Comparison of ENCODE assay signal across 9 mouse cellular contexts in the genomic region with DNA sequence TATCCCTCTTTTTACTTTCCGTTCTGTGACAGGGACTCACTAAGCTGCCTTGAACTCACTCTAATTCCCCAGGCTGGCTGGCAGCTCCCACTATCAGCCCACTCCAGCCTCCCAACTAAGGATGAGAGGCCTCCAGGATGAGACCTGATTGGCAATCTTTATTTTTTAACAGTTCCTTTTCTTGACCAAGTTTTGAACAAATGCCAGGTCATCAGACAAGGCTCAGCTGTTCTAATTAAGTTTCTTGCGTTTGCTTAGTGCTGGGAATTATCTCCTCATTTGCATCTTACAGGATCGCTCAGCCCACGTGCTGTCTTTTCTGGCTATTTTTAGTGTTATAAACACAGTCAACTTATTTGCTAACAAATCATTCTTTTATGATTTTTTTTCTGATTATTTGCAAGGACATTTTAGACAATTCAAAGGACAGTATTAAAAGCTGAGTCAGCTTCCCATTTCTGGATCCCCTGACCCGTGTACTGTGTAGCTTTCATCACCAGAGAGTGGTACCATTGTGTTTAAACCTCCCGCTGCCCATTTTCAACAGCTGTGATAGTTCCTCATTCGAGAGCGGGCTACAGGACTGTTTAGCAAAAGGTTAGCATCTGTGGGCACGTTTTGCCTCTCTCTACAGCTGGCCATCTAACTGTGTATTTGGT. TPM values are rescaled to one million over a fixed set of nuclear protein-coding genes. Genes with fewer than 3 reads are reported as not detected.
DNase-seq lines count a peak whose midpoint lies in the region; ATAC-seq and TF ChIP-seq lines count a peak whose summit lies in the region.
"Had no signal": no experiment of that assay in that cellular context is flagged by ENCODE, and none has a peak within 500 bp of the region (broad histone marks: within the 10 kb centered on the region; RNA-seq: fewer than 3 reads in every experiment).

No protein-coding gene starts in this region.

- no peak for TF ChIP-seq POLR2A in CH12.LX (IDR thresholded peaks at IDR 0.05; ENCODE audit: low read depth, low read length)

- TF ChIP-seq RAD21 in CH12.LX (IDR thresholded peaks at IDR 0.05; ENCODE audit: low read depth, low read length) = no peak

- in situ Hi-C loops in CH12.LX (cut with MboI; ENCODE audit: low pct_ligation_motif_present, low pct_unique_long_range_greater_than_20kb, low sequenced_read_pairs) = no loop called here

- ATAC-seq in frontal cortex, adult (ENCODE audit: low TSS enrichment) = peak; percentile 65
- peak; percentile 80 for ATAC-seq in forebrain, embryonic 15.5 days (replicated peaks)
- ATAC-seq in midbrain, embryonic 15.5 days (replicated peaks) = peak; percentile 50; the same call in 1 of the 2 replicates

- peaks cover 8 to 26% of the 10 kb centered on the region in 2 experiments for H3K4me1 ChIP-seq in CH12.LX (ENCODE audit: control insufficient read depth in 1 of 2, insufficient read depth in 2 of 2)
- peaks cover 12% of the 10 kb centered on the region for H3K4me1 ChIP-seq in forebrain, embryonic 15.5 days
- peaks cover 9% of the 10 kb centered on the region; the same call in 1 of the 2 replicates for H3K4me1 ChIP-seq in midbrain, embryonic 15.5 days

- dilution Hi-C loops in CH12.LX (cut with MboI; ENCODE audit: extremely low pct_ligation_motif_present, extremely low pct_unique_long_range_greater_than_20kb, low sequenced_read_pairs) = no loop called here

- H3K4me2 ChIP-seq in CH12.LX (ENCODE audit: insufficient read depth, low read depth, poor library complexity, severe bottlenecking) = no peak overlapping the region; the same call in 1 of the 2 replicates
- H3K4me2 ChIP-seq in forebrain, embryonic 15.5 days (replicated peaks) = 0 out of 2 replicates have a peak overlapping the region, but pooled peaks have one; percentile 0
- no peak overlapping the region for H3K4me2 ChIP-seq in midbrain, embryonic 15.5 days

- WGBS in forebrain, embryonic 15.5 days = 8% methylated on average over 9 of the region's 9 CpGs
- 27% methylated on average over 9 of the region's 9 CpGs for WGBS in midbrain, embryonic 15.5 days

- H3K27me3 ChIP-seq in CH12.LX (replicated peaks) = no peaks in the 10 kb centered on the region
- no peaks in the 10 kb centered on the region for H3K27me3 ChIP-seq in forebrain, embryonic 15.5 days
- no peaks in the 10 kb centered on the region for H3K27me3 ChIP-seq in midbrain, embryonic 15.5 days (replicated peaks)

- no peaks in the 10 kb centered on the region for H3K36me3 ChIP-seq in CH12.LX (replicated peaks in 1 of 2; ENCODE audit: control insufficient read depth in 1 of 2, insufficient read depth in 1 of 2, low read length in 1 of 2)
- no peaks in the 10 kb centered on the region for H3K36me3 ChIP-seq in forebrain, embryonic 15.5 days
- no peaks in the 10 kb centered on the region for H3K36me3 ChIP-seq in midbrain, embryonic 15.5 days (replicated peaks)

- H3K9me3 ChIP-seq in CH12.LX (replicated peaks; ENCODE audit: low read length) = no peaks in the 10 kb centered on the region
- H3K9me3 ChIP-seq in forebrain, embryonic 15.5 days = no peaks in the 10 kb centered on the region
- no peaks in the 10 kb centered on the region for H3K9me3 ChIP-seq in midbrain, embryonic 15.5 days

- H3K9ac ChIP-seq in CH12.LX (ENCODE audit: insufficient read depth, low read depth) = no peak overlapping the region
- H3K9ac ChIP-seq in forebrain, embryonic 15.5 days (replicated peaks) = no peak overlapping the region
- no peak overlapping the region for H3K9ac ChIP-seq in midbrain, embryonic 15.5 days

- no peak for TF ChIP-seq EP300 in CH12.LX (IDR thresholded peaks at IDR 0.05; ENCODE audit: low read length)

- H3K4me3 ChIP-seq in CH12.LX (replicated peaks in 1 of 3; ENCODE audit: low read depth in 2 of 3, low read length in 2 of 3, poor library complexity in 1 of 3) = no peak overlapping the region
- H3K4me3 ChIP-seq in forebrain, embryonic 15.5 days = no peak overlapping the region
- H3K4me3 ChIP-seq in midbrain, embryonic 15.5 days = no peak overlapping the region

- DNase-seq in frontal cortex, postnatal 14 days (ENCODE audit: low spot score in 2 of 2) = no peak
- no peak for DNase-seq in CH12.LX (ENCODE audit: extremely low read depth)
- no peak for DNase-seq in thymus, adult 18-20 months
- DNase-seq in cerebellum, postnatal 25 days = no peak
- no peak for DNase-seq in layer of hippocampus, postnatal 25 days (ENCODE audit: extremely low spot score in 1 of 2, low spot score in 1 of 2)
- DNase-seq: lung, adult 18-20 months had no signal

- no peak overlapping the region for H3K27ac ChIP-seq in CH12.LX (ENCODE audit: insufficient read depth, low read depth)
- 0 out of 2 replicates have a peak overlapping the region, but pooled peaks have one; percentile 45 for H3K27ac ChIP-seq in forebrain, embryonic 15.5 days (replicated peaks)
- H3K27ac ChIP-seq in midbrain, embryonic 15.5 days = peak overlapping the region; percentile 29; the same call in 1 of the 2 replicates

- no peak for TF ChIP-seq CTCF in CH12.LX (conservative IDR thresholded peaks at IDR 0.05 in 1 of 2, IDR thresholded peaks at IDR 0.05 in 1 of 2; ENCODE audit: low read depth in 2 of 2, low read length in 2 of 2)

- H3K79me2 ChIP-seq in CH12.LX (replicated peaks; ENCODE audit: control insufficient read depth, extremely low read depth, insufficient read depth, poor library complexity, severe bottlenecking) = no peaks in the 10 kb centered on the region

TF ChIP-seq in CH12.LX, 34 proteins besides CTCF, POLR2A, EP300 and RAD21:
- peak; percentile 27; the same call in 1 of the 2 replicates for TF ChIP-seq MAX (IDR thresholded peaks at IDR 0.05; ENCODE audit: low read length)
- no peak for TF ChIP-seq PAX5 (IDR thresholded peaks at IDR 0.05; ENCODE audit: low read length)
- peak; percentile 75 for TF ChIP-seq MAFK (IDR thresholded peaks at IDR 0.05; ENCODE audit: insufficient replicate concordance, low read length)
- TF ChIP-seq SIN3A (IDR thresholded peaks at IDR 0.05; ENCODE audit: low read length) = no peak
- 0 out of 2 replicates have a peak, but pooled peaks have one; percentile 46 for TF ChIP-seq E2F4 (IDR thresholded peaks at IDR 0.05; ENCODE audit: insufficient replicate concordance, low read depth, low read length)

RNA-seq across cellular contexts. Expression of a gene that starts 4.0 kb away (rescaled TPM):
- total RNA-seq in CH12.LX (2012; rRNA removed) (3.1 and 6.2 TPM in 2 replicates), CH12.LX (2014; rRNA removed) (11.1 and 12.1 TPM in 2 replicates)
- 6.7 and 7.1 TPM in 2 replicates for polyA plus RNA-seq in CH12.LX (2012; ENCODE audit: insufficient read length, low read depth)
- 24.5 and 28.3 TPM in 2 replicates for polyA plus RNA-seq in forebrain, embryonic 15.5 days (2015; fragmentation: Nextera tagmentation; extraction: Ambion mirVana)
- polyA plus RNA-seq in midbrain, embryonic 15.5 days (2015; fragmentation: Nextera tagmentation; extraction: Ambion mirVana) = 38.5 and 42.4 TPM in 2 replicates
- 10 to 100 TPM; 46.3 to 51.7 TPM for total RNA-seq in layer of hippocampus, postnatal 25 days (2021)

RNA-seq across cellular contexts. Expression of a gene that starts 47.9 kb away (rescaled TPM):
- total RNA-seq in CH12.LX (2012; rRNA removed) (20.6 and 24.3 TPM in 2 replicates), CH12.LX (2014; rRNA removed) (25.9 and 28.4 TPM in 2 replicates)
- 65.0 and 71.2 TPM in 2 replicates for polyA plus RNA-seq in CH12.LX (2012; ENCODE audit: insufficient read length, low read depth)
- 20.7 and 21.8 TPM in 2 replicates for polyA plus RNA-seq in forebrain, embryonic 15.5 days (2015; fragmentation: Nextera tagmentation; extraction: Ambion mirVana)
- polyA plus RNA-seq in midbrain, embryonic 15.5 days (2015; fragmentation: Nextera tagmentation; extraction: Ambion mirVana) = 25.4 and 27.7 TPM in 2 replicates
- 100 to 1,000 TPM in 1 of 2 experiments, 10 to 100 TPM in 1; 89.8 to 118 TPM for total RNA-seq in layer of hippocampus, postnatal 25 days (2021)
